Mouse (Mus musculus) thymus, postnatal 36 days (tissue): Measurements from ENCODE around the gene Gm8212.
"Not testable (repeated sequence)": the region's sequence is repeated elsewhere in the genome, so short reads cannot be mapped to it uniquely, and the experiment has no call there.

Experiments used
- DNase-seq, 2 experiments: peaks; one replicate each; pipeline ENCODE4 v3.0.0; 2022; ENCODE audit warnings: mixed read lengths in 2 of 2

The Gm8212 gene

GRCm38 (mm10) chr14:44197361-44197760, at the start of gene Gm8212:
TSS of gene Gm8212 (plus strand) at chr14:44197661.
- DNase-seq: not testable (repeated sequence)

GRCm38 (mm10) chr14:44213154-44213553, 15.7 kb downstream of the Gm8212 start, which contains the start of gene 4930503E14Rik:
TSS of gene 4930503E14Rik (minus strand) at chr14:44213254.
- not testable (repeated sequence) for DNase-seq

- DNase-seq: no peak
Observed at GRCm38 (mm10) chr14:44248039-44248438, 50.6 kb downstream of the Gm8212 start.
